Mouse (Mus musculus): ENCODE measurements around the gene Atrnl1. TPM values are rescaled to one million over a fixed set of nuclear protein-coding genes. Genes with fewer than 3 reads are reported as not detected.

Atrnl1 gene
- polyA plus RNA-seq, 1 experiment = 6.9 TPM

DNA sequence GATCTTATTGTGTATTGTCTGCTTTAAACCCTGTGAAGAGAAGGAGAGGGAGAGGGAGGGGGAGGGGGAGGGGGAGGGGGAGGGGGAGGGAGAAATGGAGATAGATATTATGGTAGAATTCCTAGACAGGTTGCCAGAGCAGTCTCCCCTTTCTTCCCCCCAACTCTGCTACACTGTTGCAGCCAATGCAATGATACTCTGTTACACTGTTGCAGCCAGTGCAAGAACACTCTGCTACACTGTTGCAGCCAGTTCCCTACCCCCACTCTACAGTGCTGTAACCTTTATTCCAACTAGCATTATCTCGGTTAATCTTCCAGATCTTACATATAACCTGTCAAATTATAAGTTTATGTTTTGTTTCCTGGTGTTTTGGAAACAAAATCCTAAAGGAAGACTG, 400.8 kb downstream of the Atrnl1 start:
- Histone ChIP-seq H3K4me1 (ENCODE audit: control insufficient read depth, insufficient read depth, insufficient read length, low read length) (no peaks in the 10 kb centered on the region; the same call in 1 of the 2 replicates), H3K4me3 (ENCODE audit: insufficient read depth, low read depth, low read length) (no peak overlapping the region), H3K27ac (replicated peaks; ENCODE audit: low read depth, low read length) (no peak overlapping the region)

DNA sequence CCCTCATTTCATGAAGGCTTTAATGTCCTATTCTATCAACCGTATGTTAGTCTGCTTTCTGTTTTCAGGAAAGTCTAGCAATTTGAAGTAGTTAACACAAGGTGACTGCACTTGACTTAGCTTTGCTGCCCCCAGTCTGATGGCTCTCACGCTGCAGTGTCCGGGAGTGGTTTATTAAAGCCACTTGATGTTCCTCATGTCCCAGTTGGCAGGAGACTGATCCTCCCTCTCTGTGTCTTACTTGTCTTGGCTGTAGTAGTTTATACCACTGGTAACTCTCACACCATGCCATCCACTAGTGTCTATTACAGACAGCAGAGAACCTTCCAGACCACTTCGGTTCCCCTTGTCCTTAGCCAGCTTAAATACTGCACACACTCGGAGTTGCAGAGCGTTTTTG, 404.9 kb downstream of the Atrnl1 start:
- Histone ChIP-seq H3K27ac (replicated peaks; ENCODE audit: low read depth, low read length) (peak overlapping the region; percentile 88), H3K4me3 (ENCODE audit: insufficient read depth, low read depth, low read length) (no peak overlapping the region), H3K4me1 (ENCODE audit: control insufficient read depth, insufficient read depth, insufficient read length, low read length) (no peaks in the 10 kb centered on the region; the same call in 1 of the 2 replicates)

GRCm38 (mm10) chr19:58016561-58017453, 406.0 kb downstream of the Atrnl1 start:
- H3K4me1 ChIP-seq (ENCODE audit: control insufficient read depth, insufficient read depth, insufficient read length, low read length) = no peaks in the 10 kb centered on the region; the same call in 1 of the 2 replicates
- peak overlapping the region; percentile 88 for H3K27ac ChIP-seq (replicated peaks; ENCODE audit: low read depth, low read length)
- H3K4me3 ChIP-seq (ENCODE audit: insufficient read depth, low read depth, low read length) = no peak overlapping the region

GRCm38 (mm10) chr19:58017468-58017867, 406.6 kb downstream of the Atrnl1 start:
- no peaks in the 10 kb centered on the region; the same call in 1 of the 2 replicates for H3K4me1 ChIP-seq (ENCODE audit: control insufficient read depth, insufficient read depth, insufficient read length, low read length)
- peak overlapping the region; percentile 73 for H3K27ac ChIP-seq (replicated peaks; ENCODE audit: low read depth, low read length)
- H3K4me3 ChIP-seq (ENCODE audit: insufficient read depth, low read depth, low read length) = no peak overlapping the region

DNA sequence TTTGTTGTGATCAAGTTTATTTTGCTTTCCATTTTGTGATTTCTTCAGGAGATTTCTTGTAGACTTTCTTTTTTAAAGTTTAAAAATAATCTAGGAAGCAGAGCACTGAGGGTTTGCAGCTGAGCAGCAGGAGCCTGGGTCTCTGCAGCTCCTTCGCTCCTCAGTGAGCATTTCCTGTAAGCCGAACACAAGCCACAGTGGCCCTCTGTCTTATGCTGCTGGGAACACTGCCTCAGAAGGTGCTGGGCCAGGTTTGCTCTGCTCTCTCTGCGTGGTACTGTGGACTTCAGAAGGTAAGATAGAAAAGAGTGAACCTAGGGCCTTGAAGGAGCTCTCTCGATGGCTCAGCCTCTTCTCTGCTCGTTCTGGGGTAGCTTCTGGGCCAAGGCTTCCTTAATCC, 407.9 kb downstream of the Atrnl1 start:
- Histone ChIP-seq H3K4me3 (ENCODE audit: insufficient read depth, low read depth, low read length) (no peak overlapping the region), H3K27ac (replicated peaks; ENCODE audit: low read depth, low read length) (no peak overlapping the region), H3K4me1 (ENCODE audit: control insufficient read depth, insufficient read depth, insufficient read length, low read length) (no peaks in the 10 kb centered on the region; the same call in 1 of the 2 replicates)

GRCm38 (mm10) chr19:58021514-58022284, 410.9 kb downstream of the Atrnl1 start:
- no peaks in the 10 kb centered on the region; the same call in 1 of the 2 replicates for H3K4me1 ChIP-seq (ENCODE audit: control insufficient read depth, insufficient read depth, insufficient read length, low read length)
- H3K4me3 ChIP-seq (ENCODE audit: insufficient read depth, low read depth, low read length) = no peak overlapping the region
- H3K27ac ChIP-seq (replicated peaks; ENCODE audit: low read depth, low read length) = no peak overlapping the region

GRCm38 (mm10) chr19:58023216-58023825, 412.5 kb downstream of the Atrnl1 start:
- no peak overlapping the region for H3K4me3 ChIP-seq (ENCODE audit: insufficient read depth, low read depth, low read length)

DNA sequence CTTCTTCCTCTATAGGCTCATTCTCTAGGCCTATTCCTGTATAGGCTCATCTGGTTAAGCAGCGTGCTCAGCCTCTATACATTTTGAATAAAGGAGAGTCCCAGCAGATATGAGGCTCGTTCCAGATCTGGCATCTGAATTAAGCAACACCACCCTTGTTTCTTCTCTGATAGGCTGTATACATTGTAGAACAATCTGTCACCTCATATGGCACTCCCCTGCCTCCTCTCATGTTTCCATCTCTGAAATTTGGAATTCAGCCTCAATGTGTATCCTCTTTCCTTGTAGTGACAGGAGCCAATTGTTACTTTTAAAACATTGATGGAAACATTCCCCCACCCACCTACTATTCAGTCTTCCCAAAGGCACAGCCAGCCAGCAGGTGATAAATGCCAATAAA, 414.2 kb downstream of the Atrnl1 start:
- Histone ChIP-seq H3K4me1 (ENCODE audit: control insufficient read depth, insufficient read depth, insufficient read length, low read length) (no peaks in the 10 kb centered on the region; the same call in 1 of the 2 replicates), H3K27ac (replicated peaks; ENCODE audit: low read depth, low read length) (no peak overlapping the region)

More at GRCm38 (mm10) chr19:58023216-58023825, 412.5 kb downstream of the Atrnl1 start:
- Histone ChIP-seq H3K27ac (replicated peaks; ENCODE audit: low read depth, low read length) (no peak overlapping the region), H3K4me1 (ENCODE audit: control insufficient read depth, insufficient read depth, insufficient read length, low read length) (no peaks in the 10 kb centered on the region; the same call in 1 of the 2 replicates)

DNA sequence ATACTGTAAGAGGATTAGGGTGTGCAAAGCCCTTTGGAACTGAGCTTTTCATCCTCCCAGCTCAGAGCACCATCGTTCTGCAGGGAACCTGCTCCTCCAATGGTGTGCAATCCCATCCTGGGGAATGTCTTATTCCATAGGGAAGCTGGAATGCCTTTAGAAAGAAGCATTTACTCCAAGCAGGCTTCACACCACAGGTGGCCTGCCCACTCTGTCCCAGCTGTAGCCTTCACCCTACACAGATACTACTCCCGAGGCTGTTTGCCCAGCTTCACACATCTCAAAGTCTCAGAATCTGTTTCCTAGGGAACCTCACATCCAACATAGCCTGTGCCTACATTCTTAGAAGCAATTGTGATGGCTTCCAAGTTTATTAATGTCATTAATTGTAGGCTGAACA, 418.8 kb downstream of the Atrnl1 start:
- H3K27ac ChIP-seq (replicated peaks; ENCODE audit: low read depth, low read length) = no peak overlapping the region
- no peaks in the 10 kb centered on the region for H3K4me1 ChIP-seq (ENCODE audit: control insufficient read depth, insufficient read depth, insufficient read length, low read length)
- H3K4me3 ChIP-seq (ENCODE audit: insufficient read depth, low read depth, low read length) = no peak overlapping the region

More for the DNA sequence above, 414.2 kb downstream of the Atrnl1 start:
- no peak overlapping the region for H3K4me3 ChIP-seq (ENCODE audit: insufficient read depth, low read depth, low read length)

- no peaks in the 10 kb centered on the region for H3K4me1 ChIP-seq (ENCODE audit: control insufficient read depth, insufficient read depth, insufficient read length, low read length)
- H3K27ac ChIP-seq (replicated peaks; ENCODE audit: low read depth, low read length) = no peak overlapping the region
- no peak overlapping the region for H3K4me3 ChIP-seq (ENCODE audit: insufficient read depth, low read depth, low read length)
These were observed 422.4 kb downstream of the Atrnl1 start for GRCm38 (mm10) chr19:58033241-58033640.

DNA sequence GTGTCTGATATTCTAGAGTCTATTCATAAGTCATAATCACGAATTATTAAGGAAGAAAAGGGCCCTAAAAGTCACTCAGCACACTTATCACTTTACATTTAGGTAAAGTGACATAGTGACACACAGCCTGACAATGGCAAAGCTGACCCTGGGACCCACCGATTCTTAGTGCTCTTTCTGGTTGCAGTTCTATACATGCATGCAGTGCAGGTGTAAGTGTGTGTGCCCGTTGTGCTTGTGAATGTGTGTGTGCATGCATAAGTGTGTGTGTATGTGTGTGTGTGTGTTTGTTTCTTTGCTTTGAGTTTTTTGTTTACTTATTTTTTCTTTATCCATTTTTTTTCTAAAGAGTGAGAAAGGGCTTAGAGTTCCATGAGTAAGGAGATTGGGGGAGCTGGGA, 425.3 kb downstream of the Atrnl1 start:
- Histone ChIP-seq H3K4me1 (ENCODE audit: control insufficient read depth, insufficient read depth, insufficient read length, low read length) (no peaks in the 10 kb centered on the region), H3K4me3 (ENCODE audit: insufficient read depth, low read depth, low read length) (no peak overlapping the region), H3K27ac (replicated peaks; ENCODE audit: low read depth, low read length) (no peak overlapping the region)

- Histone ChIP-seq H3K4me3 (ENCODE audit: insufficient read depth, low read depth, low read length) (no peak overlapping the region), H3K4me1 (ENCODE audit: control insufficient read depth, insufficient read depth, insufficient read length, low read length) (no peaks in the 10 kb centered on the region), H3K27ac (replicated peaks; ENCODE audit: low read depth, low read length) (no peak overlapping the region)
These were observed 432.3 kb downstream of the Atrnl1 start for GRCm38 (mm10) chr19:58043120-58043519.

DNA sequence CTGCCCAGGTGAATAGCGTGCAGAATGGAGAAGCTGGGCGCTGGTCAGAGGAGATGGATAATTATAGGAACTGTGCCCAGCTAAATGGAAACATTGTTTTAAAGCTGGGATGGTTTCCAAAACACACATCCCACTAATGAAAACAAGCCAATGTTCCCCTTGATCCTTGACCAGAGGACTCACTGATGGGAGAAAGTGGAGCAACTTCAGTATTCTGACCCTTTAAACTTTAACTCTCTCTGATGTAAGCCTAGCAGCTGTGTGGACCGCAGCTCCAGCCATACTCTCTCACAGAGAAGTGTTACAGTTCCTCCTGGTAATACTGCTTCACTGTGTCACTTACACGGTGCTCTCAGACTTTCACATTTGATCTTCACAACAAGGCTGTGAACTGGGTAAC, 432.7 kb downstream of the Atrnl1 start:
- no peak overlapping the region for H3K4me3 ChIP-seq (ENCODE audit: insufficient read depth, low read depth, low read length)
- H3K27ac ChIP-seq (replicated peaks; ENCODE audit: low read depth, low read length) = no peak overlapping the region
- no peaks in the 10 kb centered on the region for H3K4me1 ChIP-seq (ENCODE audit: control insufficient read depth, insufficient read depth, insufficient read length, low read length)

GRCm38 (mm10) chr19:58044816-58045215, 434.0 kb downstream of the Atrnl1 start:
- no peaks in the 10 kb centered on the region for H3K4me1 ChIP-seq (ENCODE audit: control insufficient read depth, insufficient read depth, insufficient read length, low read length)
- H3K27ac ChIP-seq (replicated peaks; ENCODE audit: low read depth, low read length) = no peak overlapping the region
- no peak overlapping the region for H3K4me3 ChIP-seq (ENCODE audit: insufficient read depth, low read depth, low read length)

- H3K4me1 ChIP-seq (ENCODE audit: control insufficient read depth, insufficient read depth, insufficient read length, low read length) = no peaks in the 10 kb centered on the region
- H3K27ac ChIP-seq (replicated peaks; ENCODE audit: low read depth, low read length) = no peak overlapping the region
These were observed 435.8 kb downstream of the Atrnl1 start for GRCm38 (mm10) chr19:58046656-58047055.

More at GRCm38 (mm10) chr19:58046656-58047055, 435.8 kb downstream of the Atrnl1 start:
- no peak overlapping the region for H3K4me3 ChIP-seq (ENCODE audit: insufficient read depth, low read depth, low read length)
